Mouse (Mus musculus) forebrain, embryonic 12.5 days (tissue): ENCODE results near the gene Tmem167. TPM values are rescaled to one million over a fixed set of nuclear protein-coding genes. Genes with fewer than 3 reads are reported as not detected.

Experiments used
- ATAC-seq: fragments of 200-750 bp; cut with Nextera tagmentation; 2 replicates; pipeline ENCODE4 v1.8.0; 2017; ENCODE audit warnings: moderate TSS enrichment; ENCODE audit not compliant: low FRiP score
- H3K27ac ChIP-seq: fragments of 300-500 bp; sonication (generic); 2 replicates; pipeline ENCODE4 v1.5.1; 2016; ENCODE audit warnings: mild to moderate bottlenecking
- H3K27me3 ChIP-seq: fragments of 300-500 bp; sonication (generic); 2 replicates; pipeline ENCODE4 v1.6.1; 2016; ENCODE audit warnings: mild to moderate bottlenecking
- H3K36me3 ChIP-seq: fragments of 300-500 bp; sonication (generic); replicated peaks from 2 replicates; pipeline ENCODE4 v1.6.1; 2016; ENCODE audit warnings: mild to moderate bottlenecking
- H3K4me1 ChIP-seq: fragments of 300-500 bp; sonication (generic); 2 replicates; pipeline ENCODE4 v1.6.1; 2016
- H3K4me2 ChIP-seq: fragments of 300-500 bp; sonication (generic); 2 replicates; pipeline ENCODE4 v1.6.1; 2016; ENCODE audit warnings: mild to moderate bottlenecking, moderate library complexity
- H3K4me3 ChIP-seq: fragments of 300-500 bp; sonication (generic); replicated peaks from 2 replicates; pipeline ENCODE4 v1.5.1; 2016; ENCODE audit warnings: mild to moderate bottlenecking
- H3K9ac ChIP-seq: fragments of 300-500 bp; sonication (generic); 2 replicates; pipeline ENCODE4 v1.6.1; 2016; ENCODE audit warnings: mild to moderate bottlenecking
- H3K9me3 ChIP-seq: fragments of 300-500 bp; sonication (generic); 2 replicates; pipeline ENCODE4 v1.6.1; 2016
- WGBS: fragments of 180-500 bp; shearing (Covaris S2); methylation state at CpG from one replicate; pipeline ENCODE4 v1.1.7; 2016; 5-methylcytosine and 5-hydroxymethylcytosine counted together
- polyA plus RNA-seq: library from polyadenylated mRNA; unstranded; fragments of >200 nt; fragmentation: Nextera tagmentation; extraction: Ambion mirVana; gene quantifications from 2 replicates; pipeline ENCODE4 v1.2.1, GENCODE M21; 2016

Tmem167 gene
- polyA plus RNA-seq, 1 experiment from 2014 or later, result 63.7 TPM

DNA sequence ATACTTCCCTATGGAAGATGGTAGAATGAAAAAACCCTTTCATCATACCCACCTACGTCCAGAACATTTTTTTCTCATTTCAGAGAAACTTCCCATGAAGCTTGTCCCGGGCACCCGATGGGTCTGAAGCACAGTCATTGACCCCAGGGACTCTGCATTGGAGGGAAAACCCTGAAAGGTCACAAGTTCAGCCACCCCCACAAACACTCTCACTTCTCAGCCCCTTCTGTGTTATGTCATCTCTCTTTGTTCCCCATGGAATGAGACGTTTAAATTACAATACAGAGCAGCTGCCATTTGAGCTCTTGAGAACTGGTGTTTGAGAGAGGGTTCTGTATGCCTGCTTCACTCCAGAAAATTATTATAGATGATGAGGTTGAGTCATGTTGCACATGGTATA, 54.3 kb downstream of the Tmem167 start:
- WGBS, result 12% methylated on average over 4 of the region's 4 CpGs

DNA sequence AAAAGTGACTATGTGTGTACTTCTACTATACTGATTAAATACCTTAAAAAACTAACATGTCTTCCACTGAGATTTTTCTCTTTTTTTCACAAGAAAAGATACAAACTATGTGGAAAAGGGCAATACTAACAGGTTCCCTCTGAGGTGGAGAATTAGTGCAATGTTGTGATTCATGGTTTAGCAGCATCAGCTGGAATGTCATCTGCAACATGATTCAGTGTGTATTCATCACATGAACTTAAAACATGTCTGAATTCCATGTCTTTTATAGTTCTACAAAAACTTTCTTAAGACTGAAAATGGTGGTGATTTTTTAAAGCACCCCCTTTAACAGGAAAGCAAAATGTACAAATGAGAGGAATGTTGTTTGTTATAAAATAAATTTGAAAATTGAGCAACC, 63.0 kb downstream of the Tmem167 start:
- peaks cover 6% of the 10 kb centered on the region; the same call in 1 of the 2 replicates for H3K4me1 ChIP-seq
- no peaks in the 10 kb centered on the region for H3K9me3 ChIP-seq
- no peaks in the 10 kb centered on the region for H3K36me3 ChIP-seq
- no peak overlapping the region for H3K4me3 ChIP-seq
- no peak overlapping the region for H3K27ac ChIP-seq
- no peak for ATAC-seq
- H3K4me2 ChIP-seq, result no peak overlapping the region
- no peak overlapping the region for H3K9ac ChIP-seq
- no peaks in the 10 kb centered on the region for H3K27me3 ChIP-seq

More for the DNA sequence above, 54.3 kb downstream of the Tmem167 start:
- Histone ChIP-seq H3K4me3 (no peak overlapping the region), H3K27ac (no peak overlapping the region), H3K4me1 (no peaks in the 10 kb centered on the region), H3K27me3 (no peaks in the 10 kb centered on the region), H3K4me2 (no peak overlapping the region), H3K36me3 (no peaks in the 10 kb centered on the region), H3K9me3 (no peaks in the 10 kb centered on the region), H3K9ac (no peak overlapping the region)
- no peak for ATAC-seq

DNA sequence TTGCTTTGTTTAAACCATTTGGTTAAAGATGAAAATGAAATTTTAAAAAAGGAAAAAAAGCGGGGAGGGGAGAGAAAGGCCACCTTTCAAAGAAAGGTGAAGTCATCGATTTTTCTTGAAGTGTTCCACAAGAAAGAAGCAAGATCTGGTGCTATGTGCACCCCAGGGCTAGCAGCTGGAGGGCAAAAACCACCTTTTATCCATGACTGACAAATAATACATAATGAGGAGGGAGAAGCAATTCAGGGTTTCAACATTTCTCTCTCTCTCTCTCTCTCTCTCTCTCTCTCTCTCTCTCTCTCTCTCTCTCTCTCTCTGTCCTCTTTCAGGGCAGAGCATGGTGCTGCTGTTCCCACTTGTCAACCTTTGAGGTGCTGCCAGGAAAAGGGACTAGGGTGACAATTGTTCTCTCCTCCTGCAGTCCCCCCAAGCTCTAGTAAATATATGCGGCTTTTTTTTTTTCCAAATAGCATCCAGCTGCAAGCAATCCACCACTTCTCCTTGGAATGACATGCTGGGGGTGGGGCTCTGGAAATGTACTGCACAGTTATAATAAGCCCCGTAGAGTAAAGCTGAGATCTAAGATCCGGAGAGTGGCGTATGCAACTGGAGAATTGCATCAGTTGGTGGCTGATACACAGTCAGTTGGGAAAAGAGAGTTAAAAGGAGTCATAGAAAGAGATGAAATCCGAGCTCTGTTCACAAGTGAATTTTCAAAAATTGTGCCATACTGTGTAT, 63.8 kb downstream of the Tmem167 start:
- Histone ChIP-seq H3K36me3 (no peaks in the 10 kb centered on the region), H3K9ac (no peak overlapping the region), H3K27ac (peak overlapping the region; percentile 71), H3K4me2 (peak overlapping the region; percentile 21), H3K27me3 (no peaks in the 10 kb centered on the region), H3K4me1 (peaks cover 6% of the 10 kb centered on the region; the same call in 1 of the 2 replicates), H3K4me3 (no peak overlapping the region), H3K9me3 (no peaks in the 10 kb centered on the region)
- 26% methylated on average over 7 of the region's 7 CpGs for WGBS
- peak; percentile 89 for ATAC-seq

DNA sequence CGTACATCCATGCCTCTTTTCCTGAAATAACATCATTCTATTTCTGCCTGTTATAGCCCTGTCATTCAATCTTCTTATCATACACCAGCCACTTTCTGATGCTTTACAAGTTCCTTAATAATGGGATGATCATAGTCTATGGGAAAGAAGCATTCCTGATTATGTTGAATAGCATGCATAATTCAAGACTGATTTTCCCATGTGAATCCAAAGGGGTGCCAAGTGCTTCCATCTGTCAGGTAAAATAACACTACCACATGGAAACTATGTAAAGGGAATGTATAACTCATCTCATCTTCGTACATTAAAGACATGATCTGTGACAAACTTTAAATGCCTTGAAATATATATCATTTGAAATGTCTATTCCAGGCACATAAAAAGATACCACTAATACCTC, 75.2 kb downstream of the Tmem167 start:
- no peaks in the 10 kb centered on the region for H3K9me3 ChIP-seq
- no peak overlapping the region for H3K9ac ChIP-seq
- H3K4me2 ChIP-seq, result no peak overlapping the region
- H3K4me3 ChIP-seq, result no peak overlapping the region
- H3K36me3 ChIP-seq, result no peaks in the 10 kb centered on the region
- 88% methylated on average over 2 of the region's 2 CpGs for WGBS
- no peaks in the 10 kb centered on the region for H3K4me1 ChIP-seq
- H3K27me3 ChIP-seq, result no peaks in the 10 kb centered on the region
- ATAC-seq, result no peak
- no peak overlapping the region for H3K27ac ChIP-seq

DNA sequence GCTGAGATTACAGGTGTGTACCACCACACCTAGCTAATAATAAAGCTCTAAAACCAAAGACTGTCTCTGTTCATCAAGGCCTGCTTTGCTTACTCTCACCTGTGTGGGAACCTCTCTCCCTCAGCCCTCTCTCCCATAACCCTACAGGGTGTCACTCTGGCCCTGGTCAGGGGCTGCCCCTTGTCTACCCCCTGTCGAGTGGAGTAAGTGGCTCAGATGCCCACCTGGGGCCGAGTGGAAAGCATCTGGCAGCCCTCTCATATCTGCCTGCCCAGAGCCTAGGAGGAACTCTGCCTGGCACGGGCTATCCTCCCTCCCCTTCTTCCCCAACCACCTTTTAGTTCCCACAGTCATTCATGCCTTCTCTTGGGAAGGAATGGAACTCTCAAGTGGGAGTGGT, 78.1 kb downstream of the Tmem167 start:
- Histone ChIP-seq H3K4me2 (no peak overlapping the region), H3K36me3 (no peaks in the 10 kb centered on the region), H3K9ac (no peak overlapping the region), H3K4me1 (no peaks in the 10 kb centered on the region; the same call in 1 of the 2 replicates), H3K27ac (no peak overlapping the region), H3K9me3 (no peaks in the 10 kb centered on the region), H3K27me3 (no peaks in the 10 kb centered on the region), H3K4me3 (no peak overlapping the region)
- WGBS, result 56% methylated on average over 3 of the region's 3 CpGs
- no peak for ATAC-seq

DNA sequence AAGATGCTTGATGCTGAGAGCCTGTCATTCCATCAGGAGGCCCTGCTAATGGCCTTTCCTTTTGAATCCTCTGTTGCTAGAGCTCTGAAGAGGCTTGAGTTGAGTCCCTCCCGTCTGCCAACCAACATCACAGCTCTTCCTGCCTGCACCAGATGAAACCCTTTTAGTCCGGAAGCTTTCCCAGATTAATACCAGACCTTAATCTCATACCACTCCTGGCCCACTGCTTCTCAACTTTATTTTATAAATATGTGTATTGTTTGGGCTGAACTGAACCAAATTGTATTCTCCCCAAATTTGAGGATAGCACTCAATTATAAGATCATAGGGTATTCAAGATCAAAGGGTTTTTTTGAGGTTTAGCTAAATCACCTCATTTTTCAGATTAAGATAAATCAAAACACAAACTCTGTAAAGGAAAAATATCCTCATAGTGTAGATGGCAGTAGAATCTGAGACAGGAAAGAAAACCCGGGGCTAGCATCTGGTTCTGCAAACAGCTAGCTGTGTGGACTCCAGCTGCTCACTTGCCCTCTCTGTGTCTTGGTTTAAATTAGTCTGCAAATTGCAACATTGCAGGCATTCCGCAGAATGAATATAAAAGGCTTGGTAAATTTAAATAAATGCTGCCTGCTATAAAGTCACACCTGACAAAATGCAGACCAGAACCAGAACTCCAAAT, 81.3 kb downstream of the Tmem167 start:
- Histone ChIP-seq H3K4me1 (no peaks in the 10 kb centered on the region; the same call in 1 of the 2 replicates), H3K9me3 (no peaks in the 10 kb centered on the region), H3K4me2 (no peak overlapping the region), H3K9ac (no peak overlapping the region), H3K36me3 (no peaks in the 10 kb centered on the region), H3K27ac (no peak overlapping the region), H3K27me3 (no peaks in the 10 kb centered on the region), H3K4me3 (no peak overlapping the region)
- ATAC-seq, result 0 out of 2 replicates have a peak, but pooled peaks have one; percentile 14
- WGBS, result 31% methylated on average over 4 of the region's 4 CpGs

DNA sequence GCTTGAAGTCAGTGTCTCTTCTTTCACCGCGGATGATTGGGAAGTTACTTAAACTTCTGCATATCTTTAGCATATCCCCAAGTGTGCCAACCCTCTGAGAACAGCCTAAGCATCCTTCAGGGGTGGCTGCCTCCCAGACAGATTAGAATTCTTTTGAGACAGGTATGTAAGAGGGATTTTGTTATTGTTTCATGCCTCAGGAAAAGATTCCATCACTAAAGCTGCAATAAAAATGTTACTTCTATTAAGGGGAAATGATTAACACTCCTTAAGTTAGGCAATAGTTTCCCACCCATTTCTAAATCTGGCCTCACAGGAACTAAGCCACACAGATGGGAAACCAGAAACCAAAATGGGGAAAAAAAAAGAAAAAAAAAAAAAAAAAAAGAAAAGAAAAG, 81.9 kb downstream of the Tmem167 start:
- Histone ChIP-seq H3K9ac (no peak overlapping the region), H3K4me3 (no peak overlapping the region)
- 22% methylated on average over 2 of the region's 2 CpGs for WGBS

DNA sequence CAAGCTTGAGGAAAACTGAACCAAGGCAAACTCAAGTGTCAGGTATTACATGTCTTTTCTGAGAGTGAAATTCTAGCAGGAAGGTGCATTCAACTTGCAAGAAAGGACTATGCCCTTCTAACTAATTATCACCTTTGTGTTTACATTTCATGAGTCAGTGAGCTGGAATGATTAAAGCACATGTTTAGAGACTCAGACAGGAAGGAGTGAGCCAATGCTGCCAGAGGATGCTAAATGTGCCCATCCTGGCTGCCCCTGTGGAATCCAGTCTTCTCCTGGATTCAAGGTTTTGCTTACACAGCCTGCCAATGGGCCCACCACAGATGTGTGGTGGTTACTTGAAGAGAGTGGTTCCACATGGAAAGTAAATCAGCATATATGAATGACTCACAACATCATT, 82.5 kb downstream of the Tmem167 start:
- Histone ChIP-seq H3K9me3 (no peaks in the 10 kb centered on the region), H3K27ac (no peak overlapping the region), H3K4me3 (no peak overlapping the region), H3K4me1 (no peaks in the 10 kb centered on the region; the same call in 1 of the 2 replicates), H3K9ac (no peak overlapping the region), H3K36me3 (no peaks in the 10 kb centered on the region), H3K27me3 (no peaks in the 10 kb centered on the region), H3K4me2 (no peak overlapping the region)
- ATAC-seq, result peak; percentile 55; the same call in 1 of the 2 replicates

More for the DNA sequence above, 81.9 kb downstream of the Tmem167 start:
- H3K4me2 ChIP-seq, result no peak overlapping the region
- ATAC-seq, result no peak
- H3K9me3 ChIP-seq, result no peaks in the 10 kb centered on the region
- no peak overlapping the region for H3K27ac ChIP-seq
- no peaks in the 10 kb centered on the region for H3K27me3 ChIP-seq
- H3K36me3 ChIP-seq, result no peaks in the 10 kb centered on the region
- no peaks in the 10 kb centered on the region; the same call in 1 of the 2 replicates for H3K4me1 ChIP-seq

DNA sequence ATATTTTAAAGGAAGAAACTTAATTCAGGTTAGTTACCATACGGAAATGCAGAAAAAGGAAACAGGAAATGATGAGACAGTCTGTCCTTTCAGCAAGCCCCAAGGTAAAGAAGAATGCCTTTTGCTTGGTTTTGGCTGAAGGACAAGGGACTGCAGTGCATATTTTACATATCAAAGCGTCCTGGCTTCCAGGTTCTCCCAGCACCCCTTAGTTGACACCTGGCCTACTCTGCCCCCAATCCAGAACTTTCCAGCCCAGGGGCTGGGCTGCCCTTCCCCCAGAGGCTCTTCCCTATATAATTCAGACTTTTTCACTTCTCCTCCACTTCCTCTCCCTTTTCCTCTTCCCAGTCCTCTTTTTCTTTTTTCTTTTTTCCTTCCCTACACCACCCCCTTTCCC, 86.7 kb downstream of the Tmem167 start:
- WGBS, result 77% methylated on average over 2 of the region's 2 CpGs
- no peaks in the 10 kb centered on the region for H3K36me3 ChIP-seq

DNA sequence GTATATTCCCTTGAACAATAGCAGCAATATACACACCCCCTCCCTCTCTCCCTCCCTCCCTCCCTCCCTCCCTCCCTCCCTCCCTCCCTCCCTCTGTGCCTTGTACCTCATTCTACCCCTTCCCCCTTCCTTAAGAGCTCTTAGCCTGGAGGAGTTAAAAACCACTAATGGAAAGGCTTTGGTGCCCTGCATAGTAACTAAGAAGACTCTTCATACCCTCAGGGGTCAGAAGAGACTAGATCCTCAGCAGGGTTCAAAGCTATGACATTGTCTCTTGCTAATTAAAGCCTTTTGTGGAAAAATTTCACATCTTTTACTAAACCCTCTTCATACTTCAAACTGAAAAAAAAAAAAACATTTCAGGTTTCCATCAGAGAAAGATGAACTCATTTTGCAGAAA, 93.3 kb downstream of the Tmem167 start:
- Histone ChIP-seq H3K36me3 (no peaks in the 10 kb centered on the region), H3K4me2 (no peak overlapping the region), H3K27me3 (no peaks in the 10 kb centered on the region), H3K9me3 (no peaks in the 10 kb centered on the region), H3K4me3 (no peak overlapping the region), H3K4me1 (peaks cover 2% of the 10 kb centered on the region; the same call in 1 of the 2 replicates), H3K9ac (no peak overlapping the region), H3K27ac (no peak overlapping the region)
- no peak for ATAC-seq

More for the DNA sequence above, 86.7 kb downstream of the Tmem167 start:
- no peak for ATAC-seq
- Histone ChIP-seq H3K27me3 (no peaks in the 10 kb centered on the region), H3K4me1 (no peaks in the 10 kb centered on the region), H3K9ac (no peak overlapping the region), H3K4me2 (no peak overlapping the region), H3K9me3 (no peaks in the 10 kb centered on the region), H3K27ac (no peak overlapping the region), H3K4me3 (no peak overlapping the region)

DNA sequence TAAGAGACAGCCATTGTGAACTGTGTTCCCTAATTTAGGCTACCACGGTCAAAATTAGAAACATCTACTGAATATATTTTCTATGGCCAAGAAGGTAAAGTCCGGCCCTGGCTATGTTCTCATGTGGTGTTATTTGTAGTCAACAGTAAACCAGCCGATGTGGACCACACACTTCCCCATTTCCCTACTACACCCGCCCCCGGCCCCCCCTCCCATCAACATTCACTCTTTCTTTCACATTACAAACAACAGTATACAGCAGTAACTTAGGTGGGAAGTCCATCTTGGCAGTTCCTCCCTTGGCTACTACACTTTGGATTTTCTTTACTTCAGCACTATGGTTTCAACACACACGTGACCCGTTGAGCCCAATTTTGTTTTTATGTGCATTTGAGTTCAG, 94.6 kb downstream of the Tmem167 start:
- Histone ChIP-seq H3K4me3 (no peak overlapping the region), H3K4me1 (peaks cover 9% of the 10 kb centered on the region; the same call in 1 of the 2 replicates), H3K9ac (no peak overlapping the region), H3K36me3 (no peaks in the 10 kb centered on the region), H3K4me2 (no peak overlapping the region), H3K9me3 (no peaks in the 10 kb centered on the region), H3K27me3 (no peaks in the 10 kb centered on the region), H3K27ac (no peak overlapping the region)
- 88% methylated on average over 7 of the region's 7 CpGs for WGBS
- ATAC-seq, result no peak

DNA sequence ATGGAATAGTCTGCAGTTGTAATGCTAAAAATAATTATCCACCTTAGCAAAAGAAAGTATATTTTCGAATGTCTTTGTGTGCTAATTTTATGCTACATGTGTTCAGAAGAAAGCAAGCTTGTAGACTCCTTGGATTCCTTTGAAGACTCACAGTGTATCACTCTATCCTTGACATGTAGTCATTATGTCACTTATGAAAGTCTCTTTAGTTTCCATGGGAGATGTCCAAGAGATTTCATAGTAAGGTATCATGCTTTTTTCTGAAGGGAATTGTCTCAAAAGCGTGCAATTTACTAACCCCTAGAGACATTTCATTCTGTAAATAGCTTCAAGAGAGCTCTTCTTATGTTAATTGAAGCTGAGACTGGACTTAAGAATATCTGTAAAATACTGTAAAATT, 97.8 kb downstream of the Tmem167 start:
- no peaks in the 10 kb centered on the region for H3K27me3 ChIP-seq
- H3K4me2 ChIP-seq, result no peak overlapping the region
- H3K9ac ChIP-seq, result no peak overlapping the region
- no peaks in the 10 kb centered on the region for H3K36me3 ChIP-seq
- H3K4me3 ChIP-seq, result no peak overlapping the region
- no peak for ATAC-seq
- no peaks in the 10 kb centered on the region for H3K9me3 ChIP-seq
- H3K4me1 ChIP-seq, result peaks cover 9% of the 10 kb centered on the region; the same call in 1 of the 2 replicates
- no peak overlapping the region for H3K27ac ChIP-seq
- WGBS, result 39% methylated on average over 2 of the region's 2 CpGs

DNA sequence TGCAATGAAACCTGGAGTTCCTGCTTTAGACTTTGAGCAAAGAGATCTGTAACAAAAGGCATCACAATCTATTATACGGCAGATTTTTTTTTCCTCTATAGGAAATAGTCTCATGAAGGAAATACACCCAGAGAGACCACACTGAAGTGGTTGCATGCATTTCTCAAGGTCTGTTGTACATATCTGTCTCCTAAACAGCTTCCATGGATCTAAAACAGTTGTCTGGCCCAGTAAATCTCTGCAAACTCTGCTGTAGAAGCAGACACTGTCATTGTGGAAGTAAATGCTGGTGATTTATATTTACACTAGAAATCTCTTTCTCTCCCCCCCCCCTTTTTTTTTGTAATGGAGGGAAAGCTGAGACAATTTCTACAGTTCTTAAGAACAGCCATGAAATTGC, 99.1 kb downstream of the Tmem167 start:
- no peak for ATAC-seq
- H3K36me3 ChIP-seq, result no peaks in the 10 kb centered on the region
- no peaks in the 10 kb centered on the region for H3K9me3 ChIP-seq
- no peak overlapping the region for H3K9ac ChIP-seq
- H3K27me3 ChIP-seq, result no peaks in the 10 kb centered on the region
- H3K27ac ChIP-seq, result no peak overlapping the region
- H3K4me1 ChIP-seq, result peaks cover 9% of the 10 kb centered on the region; the same call in 1 of the 2 replicates
- 15% methylated on average over 1 of the region's 1 CpGs for WGBS
- H3K4me2 ChIP-seq, result no peak overlapping the region
- no peak overlapping the region for H3K4me3 ChIP-seq
